Mouse (Mus musculus) liver, adult 2 months (tissue): ENCODE data around the gene Duxf3. TPM values are rescaled to one million over a fixed set of nuclear protein-coding genes. Genes with fewer than 3 reads are reported as not detected.
"Not testable (repeated sequence)": the region's sequence is repeated elsewhere in the genome, so short reads cannot be mapped to it uniquely, and the experiment has no call there.

ENCODE experiments used
- DNase-seq: peaks from one replicate; pipeline ENCODE4 v3.0.0-alpha.2; 2011; ENCODE audit warnings: low read depth, low spot score; ENCODE audit errors: extremely low read depth
- H3K27ac ChIP-seq: fragments of 200-500 bp; replicated peaks from 2 replicates; pipeline ENCODE4 v1.5.1; 2012; ENCODE audit warnings: low read depth, mild to moderate bottlenecking, control low read depth, inconsistent platforms, low read length; ENCODE audit not compliant: insufficient read depth
- H3K27me3 ChIP-seq: fragments of 200-500 bp; 2 replicates; pipeline ENCODE4 v1.6.1; 2012; ENCODE audit warnings: mild to moderate bottlenecking, moderate library complexity, low read length, inconsistent platforms; ENCODE audit not compliant: control insufficient read depth, insufficient read depth
- H3K36me3 ChIP-seq: fragments of 200-500 bp; 2 replicates; pipeline ENCODE4 v1.6.1; 2012; ENCODE audit warnings: low read length, inconsistent platforms; ENCODE audit not compliant: control insufficient read depth, insufficient read depth
- H3K4me1 ChIP-seq: fragments of 200-500 bp; 2 replicates; pipeline ENCODE4 v1.6.1; 2011; ENCODE audit warnings: low read length; ENCODE audit not compliant: control insufficient read depth, insufficient read depth
- H3K4me3 ChIP-seq: fragments of 200-500 bp; 2 replicates; pipeline ENCODE4 v1.5.1; 2011; ENCODE audit warnings: low read depth, mild to moderate bottlenecking, control low read depth, low read length, moderate library complexity; ENCODE audit not compliant: insufficient read depth
- H3K79me2 ChIP-seq: fragments of 200-500 bp; 2 replicates; pipeline ENCODE4 v1.6.1; 2012; ENCODE audit warnings: inconsistent platforms, mild to moderate bottlenecking, low read length, moderate library complexity; ENCODE audit not compliant: control insufficient read depth, insufficient read depth
- H3K9ac ChIP-seq: fragments of 200-500 bp; 2 replicates; pipeline ENCODE4 v1.6.1; 2012; ENCODE audit warnings: low read depth, mild to moderate bottlenecking, control low read depth, inconsistent platforms, low read length
- CTCF ChIP-seq: fragments of 200-500 bp; IDR thresholded peaks from 2 replicates; pipeline ENCODE4 v1.5.1; 2011; ENCODE audit warnings: low read depth, low read length, control low read depth
- POLR2A ChIP-seq: fragments of 200-500 bp; IDR thresholded peaks from 2 replicates; pipeline ENCODE4 v1.6.1; 2011; ENCODE audit warnings: low read length, control low read depth; ENCODE audit not compliant: insufficient read depth; ENCODE audit errors: extremely low read depth
- WGBS: fragments of 180-500 bp; shearing (Covaris S2); methylation state at CpG from one replicate; pipeline ENCODE4 v1.1.7; 2018; 5-methylcytosine and 5-hydroxymethylcytosine counted together
- polyA plus RNA-seq: library from polyadenylated mRNA; depleted of rRNA; stranded (reverse); fragments of >200 nt; gene quantifications from 2 replicates; pipeline ENCODE4 v1.2.3, GENCODE M21; 2012
- total RNA-seq: library from RNA; depleted of rRNA; stranded (reverse); fragments of >200 nt; gene quantifications from 2 replicates; pipeline ENCODE4 v1.2.3, GENCODE M21; 2014

Duxf3 gene
- total and polyA plus RNA-seq, 2 experiments = not detected

DNA sequence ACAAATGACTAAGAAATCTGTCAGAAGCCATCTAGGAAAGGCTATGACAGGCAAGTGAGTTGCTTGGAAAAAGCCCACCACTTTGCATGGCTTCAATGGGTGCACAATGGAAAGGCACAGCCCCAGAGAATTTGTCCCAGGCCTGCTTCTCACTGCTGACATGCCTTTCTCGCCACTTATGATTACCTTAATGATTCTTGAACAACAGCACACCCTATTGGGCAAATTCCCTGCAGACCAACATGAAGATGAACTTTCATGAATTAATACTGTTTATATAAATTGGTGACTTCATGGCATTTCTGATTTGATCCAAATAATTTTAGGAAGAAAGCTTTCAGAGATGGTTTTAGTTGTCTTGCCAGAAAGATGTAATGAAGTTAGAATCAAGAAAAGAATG is 17.1 kb upstream of the Duxf3 start:
- Histone ChIP-seq H3K27ac (no peak overlapping the region), H3K27me3 (no peaks in the 10 kb centered on the region), H3K36me3 (no peaks in the 10 kb centered on the region), H3K4me3 (no peak overlapping the region), H3K79me2 (no peaks in the 10 kb centered on the region), H3K4me1 (no peaks in the 10 kb centered on the region), H3K9ac (no peak overlapping the region)
- no peak for DNase-seq
- TF ChIP-seq CTCF (no peak), POLR2A (no peak)
- WGBS = 73% methylated on average over 1 of the region's 1 CpGs

DNA sequence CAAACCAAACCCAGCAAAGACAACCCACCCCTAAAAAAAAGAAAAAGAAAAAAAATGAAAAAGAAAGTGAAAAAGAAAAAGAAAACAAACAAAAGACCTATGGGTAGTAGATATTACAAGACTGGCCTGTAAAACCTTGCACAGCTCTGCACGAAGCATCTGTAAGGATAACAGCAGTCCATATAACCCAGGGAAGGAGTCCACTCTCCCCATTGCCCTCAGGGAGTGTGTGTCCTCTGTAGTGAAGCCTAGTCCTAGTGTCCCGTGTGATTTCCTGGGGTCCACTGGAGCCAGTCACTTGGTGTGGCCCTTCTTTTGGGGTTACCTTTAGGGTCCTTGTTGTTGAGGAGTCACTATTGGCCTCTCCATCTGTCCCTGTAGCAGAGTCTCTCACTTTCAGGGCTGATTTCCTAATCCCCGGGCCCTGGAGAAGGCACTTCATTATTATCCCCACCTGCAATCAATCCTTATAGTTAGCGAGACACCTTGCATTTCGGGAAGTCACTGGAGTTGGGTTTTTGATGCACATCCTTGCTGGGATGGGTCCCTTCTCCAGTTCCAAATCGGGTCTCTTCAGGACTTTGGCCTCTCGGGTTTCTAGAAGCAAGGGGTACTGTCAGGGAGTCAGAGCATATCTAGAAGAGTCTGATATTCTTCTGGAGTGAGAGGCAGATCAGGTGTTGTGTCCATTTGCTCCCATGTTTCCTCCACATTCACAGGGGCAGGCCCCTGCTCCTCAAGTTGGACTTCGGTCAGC is 6.7 kb upstream of the Duxf3 start:
- not testable (repeated sequence) for H3K4me1 ChIP-seq, H3K27me3 ChIP-seq, H3K79me2 ChIP-seq, H3K27ac ChIP-seq, H3K9ac ChIP-seq, DNase-seq, H3K4me3 ChIP-seq, H3K36me3 ChIP-seq
- WGBS = 80% methylated on average over 8 of the region's 8 CpGs

DNA sequence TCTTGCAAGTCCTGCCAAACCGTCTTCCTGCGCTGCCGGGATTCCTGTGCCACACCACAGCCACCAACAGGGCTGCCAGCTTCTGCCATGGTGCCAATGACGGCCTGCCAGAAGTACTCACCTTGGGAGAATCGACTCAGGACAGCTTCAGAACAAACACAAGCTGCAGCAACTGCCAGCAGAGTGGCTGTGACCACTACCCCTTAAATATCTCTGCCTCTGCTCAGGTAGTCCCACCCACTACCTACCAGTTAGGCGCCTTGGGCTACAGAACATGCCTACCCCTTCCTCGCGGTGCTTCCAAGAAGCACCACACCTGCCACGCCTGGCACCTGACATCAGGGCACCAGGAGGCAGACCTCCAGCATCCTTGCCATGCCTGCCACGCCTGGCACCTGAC is 4.1 kb upstream of the Duxf3 start, which contains the start of gene Gm4981:
Gene Gm4981, minus strand, starts transcription at position 89 of the 400 bp plus-strand sequence.
- Histone ChIP-seq H3K9ac (no peak within 1 kb of the TSS), H3K27me3 (no peaks in the 10 kb centered on the region), H3K36me3 (no peaks in the 10 kb centered on the region), H3K4me1 (no peaks in the 10 kb centered on the region), H3K4me3 (no peak within 1 kb of the TSS), H3K27ac (no peak within 1 kb of the TSS), H3K79me2 (no peaks in the 10 kb centered on the region)
- DNase-seq = no peak
- WGBS = 85% methylated on average over 10 of the region's 10 CpGs
- TF ChIP-seq CTCF (no peak), POLR2A (no peak)

DNA sequence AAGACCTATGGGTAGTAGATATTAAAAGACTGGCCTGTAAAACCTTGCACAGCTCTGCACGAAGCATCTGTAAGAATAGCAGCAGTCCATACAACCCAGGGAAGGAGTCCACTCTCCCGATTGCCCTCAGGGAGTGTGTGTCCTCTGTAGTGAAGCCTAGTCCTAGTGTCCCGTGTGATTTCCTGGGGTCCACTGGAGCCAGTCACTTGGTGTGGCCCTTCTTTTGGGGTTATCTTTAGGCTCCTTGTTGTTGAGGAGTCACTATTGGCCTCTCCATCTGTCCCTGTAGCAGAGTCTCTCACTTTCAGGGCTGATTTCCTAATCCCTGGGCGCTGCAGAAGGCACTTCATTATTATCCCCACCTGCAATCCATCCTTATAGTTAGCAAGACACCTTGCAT is 2.5 kb upstream of the Duxf3 start:
- H3K4me1 ChIP-seq, H3K4me3 ChIP-seq, H3K27me3 ChIP-seq, DNase-seq, H3K27ac ChIP-seq, H3K36me3 ChIP-seq, H3K9ac ChIP-seq, H3K79me2 ChIP-seq: not testable (repeated sequence)
- 78% methylated on average over 4 of the region's 4 CpGs for WGBS

DNA sequence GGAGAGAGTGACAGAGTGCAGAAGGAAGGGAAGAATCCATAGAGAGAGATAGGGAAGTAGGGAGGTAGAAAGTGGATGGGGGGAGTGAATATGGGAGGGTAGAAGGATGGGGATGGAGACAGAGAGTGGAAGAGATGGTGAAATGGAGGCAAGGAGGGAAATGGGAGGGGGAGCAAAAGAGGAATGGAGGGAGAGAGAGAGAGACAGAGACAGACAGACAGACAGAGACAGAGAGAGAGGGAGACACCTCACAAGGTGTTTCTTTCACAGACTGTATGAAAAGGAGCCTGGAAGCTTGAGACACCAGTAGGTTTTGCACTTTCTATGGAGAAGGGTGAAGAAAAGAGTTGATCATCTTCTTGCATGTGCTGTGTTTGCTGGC is 1.3 kb upstream of the Duxf3 start:
- DNase-seq, H3K4me1 ChIP-seq: not testable (repeated sequence)

DNA sequence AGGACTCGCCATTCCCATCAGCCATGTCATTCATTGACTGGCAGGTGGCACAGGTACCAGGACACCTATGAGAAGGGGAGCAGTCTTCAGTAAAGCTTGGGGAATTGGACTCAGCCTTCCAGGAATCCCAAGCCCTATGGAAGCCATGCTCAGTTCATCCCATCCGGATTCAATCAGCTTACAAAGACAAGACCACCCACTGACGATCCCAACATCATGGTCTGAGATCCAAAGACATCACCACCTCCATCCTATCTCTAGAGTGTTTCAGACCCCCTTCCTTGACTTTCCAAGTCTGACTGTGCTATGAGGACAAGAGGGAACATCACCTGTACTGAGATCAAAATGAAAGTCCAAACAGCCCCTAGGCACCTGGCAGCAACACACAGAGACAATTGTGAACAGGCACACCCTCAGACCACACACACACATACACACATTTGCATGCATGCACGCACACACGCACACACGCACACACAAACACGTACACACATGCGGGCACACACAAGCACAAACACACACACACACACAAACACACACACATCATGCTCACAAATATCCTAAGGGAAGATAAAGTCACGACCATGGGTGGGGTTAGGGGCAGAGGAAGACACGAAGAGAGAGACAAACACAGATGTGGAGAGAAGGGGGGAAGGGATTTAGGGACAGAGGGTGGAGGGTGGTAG is 722 bp upstream of the Duxf3 start:
- H3K79me2 ChIP-seq, DNase-seq, H3K36me3 ChIP-seq, H3K27me3 ChIP-seq, H3K4me3 ChIP-seq, H3K27ac ChIP-seq, H3K9ac ChIP-seq, H3K4me1 ChIP-seq: not testable (repeated sequence)
- 69% methylated on average over 10 of the region's 10 CpGs for WGBS

More for the DNA sequence above, 1.3 kb upstream of the Duxf3 start:
- not testable (repeated sequence) for H3K4me3 ChIP-seq, H3K79me2 ChIP-seq, H3K36me3 ChIP-seq, H3K27me3 ChIP-seq, H3K27ac ChIP-seq, H3K9ac ChIP-seq

DNA sequence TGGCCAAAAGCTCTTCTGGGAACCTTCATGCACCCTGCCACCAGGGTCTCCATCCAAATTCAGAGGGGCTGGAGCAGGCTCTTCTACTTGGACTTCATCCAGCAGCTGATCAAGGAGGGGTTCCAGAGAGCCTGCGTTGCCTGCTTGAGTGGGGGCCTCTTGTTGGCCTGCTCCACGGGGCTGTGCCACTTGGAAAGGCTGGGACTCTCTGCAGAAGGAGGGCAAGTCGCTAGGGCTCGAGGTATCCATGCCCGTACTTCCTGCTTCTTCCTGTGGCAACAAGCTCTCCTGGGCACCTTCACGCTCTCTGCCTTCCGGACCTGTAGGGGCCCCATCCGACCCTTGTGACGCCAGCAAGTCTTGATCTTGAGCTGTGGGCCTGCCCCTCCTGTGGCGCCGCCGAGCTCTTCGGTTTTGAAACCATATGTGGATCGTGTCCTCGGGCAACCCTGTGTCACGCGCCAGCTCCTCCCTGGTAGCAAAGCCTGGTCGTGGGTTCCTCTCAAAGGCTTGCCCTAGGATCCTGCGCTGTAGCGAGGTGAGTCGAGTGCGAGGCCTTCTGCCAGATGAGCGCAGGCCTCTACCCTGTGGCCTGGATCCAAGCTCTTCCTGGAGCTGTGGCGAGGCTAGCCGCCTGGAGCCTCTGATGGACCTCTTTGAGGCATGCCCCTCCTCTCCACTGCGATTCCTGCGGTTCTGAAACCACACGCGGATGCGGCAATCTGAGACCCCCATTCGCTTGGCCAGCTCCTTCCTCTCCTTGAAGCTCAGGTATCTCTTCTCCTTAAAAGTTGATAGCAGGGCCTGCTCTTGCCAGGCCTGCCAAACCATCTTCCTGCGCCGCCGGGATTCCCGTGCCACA is 465 bp downstream of the Duxf3 start:
- H3K9ac ChIP-seq, H3K27me3 ChIP-seq, H3K79me2 ChIP-seq, H3K4me1 ChIP-seq, DNase-seq, H3K27ac ChIP-seq, H3K4me3 ChIP-seq, H3K36me3 ChIP-seq: not testable (repeated sequence)
- WGBS = 86% methylated on average over 35 of the region's 35 CpGs

DNA sequence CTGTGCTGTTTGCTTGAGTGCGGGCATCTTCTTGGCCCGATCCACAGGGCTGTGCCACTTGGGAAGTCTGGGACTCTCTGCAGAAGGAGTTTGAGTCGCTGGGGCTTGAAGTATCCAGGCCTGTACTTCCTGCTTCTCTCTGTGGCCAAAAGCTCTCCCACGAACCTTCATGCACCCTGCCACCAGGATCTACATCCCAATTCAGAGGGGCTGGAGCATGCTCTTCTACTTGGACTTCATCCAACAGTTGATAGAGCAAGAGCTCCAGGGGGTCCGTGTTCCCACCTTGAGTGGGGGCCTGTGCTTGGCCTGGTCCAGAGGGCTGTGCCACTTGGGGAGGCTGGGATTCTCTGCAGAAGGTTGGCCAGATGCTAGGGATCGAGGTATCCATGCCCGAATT is 1.4 kb downstream of the Duxf3 start:
- not testable (repeated sequence) for H3K27me3 ChIP-seq, H3K4me3 ChIP-seq, H3K27ac ChIP-seq, DNase-seq, H3K9ac ChIP-seq, H3K79me2 ChIP-seq, H3K4me1 ChIP-seq, H3K36me3 ChIP-seq
- 82% methylated on average over 5 of the region's 7 CpGs for WGBS
